Mouse (Mus musculus) liver, embryonic 14.5 days (tissue): ENCODE results near the gene Zfp64.

Experiments used
- CTCF ChIP-seq: IDR thresholded peaks from 2 replicates; pipeline ENCODE4 v1.5.1; 2016; ENCODE audit warnings: antibody characterized with exemption, low read depth, control low read depth
- EP300 ChIP-seq: IDR thresholded peaks from 2 replicates; pipeline ENCODE4 v1.6.1; 2016; ENCODE audit warnings: antibody characterized with exemption, low read depth

- TF ChIP-seq CTCF = no peak
- no peak for TF ChIP-seq EP300
Measured at GRCm38 (mm10) chr2:168954376-168954775, 1.0 kb downstream of the Zfp64 start.
